Mouse (Mus musculus) kidney, adult 11 months (tissue): Measurements from ENCODE around the gene 4932414N04Rik.
A peak's percentile ranks its signal among the peaks of the same experiment; 100 is the strongest.
"Not testable (repeated sequence)": the region's sequence is repeated elsewhere in the genome, so short reads cannot be mapped to it uniquely, and the experiment has no call there.

ENCODE experiments used
- DNase-seq: peaks from one replicate; pipeline ENCODE4 v3.0.0; 2022

The 4932414N04Rik gene

DNA sequence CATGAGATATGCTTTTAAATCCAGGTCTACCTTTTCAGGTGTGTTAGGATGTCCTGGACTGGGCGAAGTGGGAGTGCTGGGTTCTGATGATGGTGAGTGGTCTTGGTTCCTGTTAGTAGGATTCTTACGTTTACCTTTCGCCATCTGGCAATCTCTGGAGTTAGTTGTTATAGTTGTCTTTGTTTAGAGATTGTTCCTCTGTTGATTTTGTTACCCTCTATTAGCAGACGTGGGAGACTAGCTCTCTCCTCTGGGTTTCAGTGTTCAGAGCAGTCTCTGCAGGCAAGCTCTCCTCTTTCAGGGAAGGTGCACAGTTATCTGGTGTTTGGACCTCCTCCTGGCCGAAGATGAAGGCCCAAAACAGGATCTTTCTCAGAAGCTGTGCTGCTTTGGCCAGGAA, at the start of gene 4932414N04Rik:
TSS of gene 4932414N04Rik (plus strand) at position 301 of the 400 bp plus-strand sequence.
- DNase-seq, result not testable (repeated sequence)

GRCm38 (mm10) chr2:68732216-68732615, 75.9 kb downstream of the 4932414N04Rik start:
- no peak for DNase-seq

DNA sequence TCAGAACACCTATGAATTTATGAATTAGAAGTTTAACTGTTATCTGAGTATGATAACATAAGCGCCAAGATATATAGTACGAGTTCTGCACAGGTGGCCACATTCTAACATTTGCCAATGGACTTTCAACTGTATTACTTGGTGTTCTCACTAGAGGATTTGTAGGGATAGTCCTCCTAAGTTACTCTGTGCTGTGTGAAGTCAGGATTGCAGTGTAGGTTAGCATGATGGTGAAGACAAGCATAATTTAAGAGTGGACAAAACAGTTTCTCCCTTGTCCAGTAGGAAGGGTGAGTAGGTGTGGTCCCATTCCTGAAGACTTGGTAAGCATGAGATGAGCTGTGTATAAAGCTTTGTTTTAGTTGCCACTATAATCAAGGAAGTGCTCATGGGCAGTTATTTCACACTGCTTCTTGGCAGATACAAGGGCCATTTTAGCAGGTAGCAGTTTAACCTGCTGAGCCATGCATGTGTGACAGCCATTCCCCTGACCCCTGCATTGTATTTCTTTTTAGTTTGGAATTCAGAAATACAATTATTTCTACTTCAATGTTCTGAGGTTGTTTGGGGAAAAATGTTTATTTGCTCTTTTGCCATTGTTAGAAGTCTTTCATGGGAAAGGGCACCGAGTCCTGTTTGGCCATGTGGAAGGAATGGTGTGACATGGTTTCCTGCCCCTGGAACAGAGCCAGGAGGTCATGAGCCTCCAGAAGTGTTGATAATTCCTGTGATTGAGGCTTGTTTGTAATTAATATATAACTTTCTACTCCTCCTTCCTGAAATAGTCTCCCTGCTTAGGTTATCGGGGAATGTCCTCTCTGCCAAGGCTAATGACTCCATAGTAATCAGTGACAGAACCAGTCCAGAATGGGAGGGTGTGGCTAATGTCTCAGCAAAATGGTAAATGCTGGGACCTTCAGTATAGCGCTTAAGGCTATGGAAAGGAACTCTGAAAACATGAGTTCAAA, 83.8 kb downstream of the 4932414N04Rik start:
- peak; percentile 68 for DNase-seq

DNA sequence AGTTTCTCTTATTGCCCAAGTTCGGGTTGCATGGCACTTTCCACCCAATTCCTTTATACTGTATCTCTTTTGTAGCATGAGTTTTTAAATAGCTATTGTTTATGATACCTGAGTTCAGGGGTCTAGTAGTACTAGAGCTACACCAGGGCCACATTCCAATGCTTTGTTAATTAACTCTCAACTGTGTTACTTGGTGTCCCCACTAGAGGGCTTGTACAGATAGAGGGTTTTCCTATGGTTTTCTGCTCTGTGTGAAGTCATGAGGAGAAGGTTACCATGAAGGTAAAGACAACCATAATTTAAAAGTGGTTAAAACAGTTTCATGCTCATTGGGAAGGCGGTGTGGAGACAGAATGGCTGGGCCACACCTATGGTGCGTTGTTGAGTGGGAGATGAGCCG, 88.3 kb downstream of the 4932414N04Rik start:
- DNase-seq, result no peak

GRCm38 (mm10) chr2:68756179-68756578, 99.9 kb downstream of the 4932414N04Rik start:
- no peak for DNase-seq

- DNase-seq, result peak; percentile 20
Measured at GRCm38 (mm10) chr2:68756793-68757192, 100.5 kb downstream of the 4932414N04Rik start.

- DNase-seq, result peak; percentile 40
Measured at GRCm38 (mm10) chr2:68765371-68765770, 109.1 kb downstream of the 4932414N04Rik start.

- no peak for DNase-seq
Measured at GRCm38 (mm10) chr2:68767186-68767890, 111.1 kb downstream of the 4932414N04Rik start.

GRCm38 (mm10) chr2:68782268-68783132, 126.2 kb downstream of the 4932414N04Rik start:
- DNase-seq, result peak; percentile 35

GRCm38 (mm10) chr2:68783664-68784063, 127.4 kb downstream of the 4932414N04Rik start:
- DNase-seq, result not testable (repeated sequence)

DNA sequence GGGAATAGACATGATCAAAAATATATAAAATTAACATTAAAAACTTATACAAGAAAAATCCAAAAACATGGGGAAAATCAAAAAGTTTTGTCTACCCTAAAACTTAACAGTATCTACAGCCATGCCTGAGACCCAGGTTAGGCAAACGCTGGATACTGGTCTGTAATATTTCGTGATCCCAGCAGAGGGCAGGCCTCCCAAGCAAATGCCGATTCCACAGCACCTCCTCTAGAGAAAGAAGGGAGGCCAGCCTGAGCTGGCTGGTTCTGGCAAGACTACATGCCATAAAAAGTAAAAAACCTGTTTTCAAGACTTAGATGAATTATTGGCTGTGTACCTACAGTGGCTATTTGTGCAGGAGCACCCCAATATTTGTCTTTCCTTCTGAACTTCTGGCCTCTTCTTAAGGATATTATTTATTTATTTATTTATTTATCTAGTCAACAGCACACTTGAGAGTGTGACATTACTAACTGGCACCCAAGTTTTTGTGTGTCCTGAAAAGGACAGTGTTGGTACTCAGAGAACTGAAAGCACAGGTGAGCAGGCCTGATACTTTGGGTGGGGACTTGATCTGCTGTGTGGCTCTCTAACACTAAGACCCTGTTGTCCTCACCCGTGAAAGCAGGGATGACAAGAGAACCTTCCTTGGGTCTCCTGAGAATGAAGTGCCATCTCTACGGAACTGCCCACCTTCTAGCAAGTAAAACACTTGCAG, 128.6 kb downstream of the 4932414N04Rik start:
- DNase-seq, result peak; percentile 76

- DNase-seq, result no peak
Measured at GRCm38 (mm10) chr2:68787161-68787675, 130.9 kb downstream of the 4932414N04Rik start.

- no peak for DNase-seq
Measured at GRCm38 (mm10) chr2:68792296-68792695, 136.0 kb downstream of the 4932414N04Rik start.

DNA sequence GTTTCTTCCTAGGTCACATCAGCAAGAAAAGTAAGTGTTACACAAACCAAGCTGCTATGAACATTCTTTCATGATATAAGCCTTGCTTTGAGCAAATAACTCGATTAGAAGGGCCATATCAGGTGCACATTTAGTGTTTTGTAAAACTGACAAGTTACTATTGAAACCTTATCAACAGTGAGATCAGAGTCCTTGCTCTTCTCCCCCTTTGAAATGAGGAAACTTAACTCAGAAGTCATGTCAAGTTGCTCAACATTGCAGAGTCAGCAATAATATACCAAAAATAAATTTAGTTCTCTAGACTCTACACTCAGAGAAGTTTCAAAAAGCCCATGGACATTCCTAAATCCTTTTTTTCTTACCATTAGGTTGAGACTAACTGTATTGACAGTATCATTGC, 137.2 kb downstream of the 4932414N04Rik start:
- no peak for DNase-seq

DNA sequence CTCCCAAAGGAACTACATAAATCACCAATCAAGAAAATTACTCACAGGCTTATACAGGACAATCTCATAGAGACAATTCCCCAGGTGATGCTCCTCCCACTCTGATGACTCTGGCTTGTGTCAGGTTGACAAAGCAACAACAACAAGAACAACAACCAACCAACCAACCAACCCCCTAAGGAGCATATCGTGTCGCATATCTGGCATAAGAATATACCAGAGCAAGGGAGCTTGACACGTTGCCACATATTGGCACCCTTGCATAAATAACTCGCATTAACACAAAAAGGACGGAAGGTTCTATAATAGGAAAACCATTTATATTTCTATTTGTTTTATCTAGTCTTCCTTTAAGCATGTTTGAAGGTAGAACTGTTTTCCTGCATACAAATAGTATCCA, 137.9 kb downstream of the 4932414N04Rik start:
- DNase-seq, result no peak

- no peak for DNase-seq
Measured at GRCm38 (mm10) chr2:68794616-68795015, 138.3 kb downstream of the 4932414N04Rik start.

DNA sequence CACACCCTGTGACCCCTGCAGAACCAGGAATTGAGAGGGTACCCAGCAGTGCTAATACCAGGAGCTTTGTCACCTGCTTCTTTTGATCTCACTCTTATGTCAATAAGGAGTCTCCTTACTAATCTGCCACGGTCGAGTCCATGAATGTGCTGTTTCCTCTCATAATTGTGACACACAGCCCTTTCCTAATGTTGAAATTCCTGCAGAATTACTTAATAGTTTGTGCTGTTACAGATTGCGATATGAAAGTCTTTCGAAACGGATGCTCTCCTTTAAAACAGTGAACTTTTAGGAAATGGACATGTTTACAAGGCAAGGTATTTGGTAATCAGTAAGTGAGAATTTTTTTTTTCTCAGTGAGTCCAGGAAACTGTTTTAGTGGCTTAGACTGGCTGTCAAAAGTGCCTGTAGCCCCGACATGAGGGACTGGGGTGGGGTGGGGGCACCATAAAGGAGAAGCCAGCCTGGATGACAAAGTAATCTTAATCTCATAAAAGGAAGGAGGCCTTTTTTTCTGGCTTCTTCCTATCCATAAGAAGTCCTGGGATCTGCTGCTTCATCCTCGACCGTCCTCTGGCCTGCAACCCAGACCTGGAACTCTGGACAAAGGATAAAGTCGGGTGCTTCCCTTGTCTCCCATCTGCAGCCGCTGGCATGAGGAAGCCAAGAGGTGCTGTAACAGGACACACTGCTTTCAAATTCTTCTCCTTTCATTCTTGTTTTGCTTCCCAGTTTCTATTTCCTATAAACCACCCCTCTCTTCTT, 139.9 kb downstream of the 4932414N04Rik start:
- DNase-seq, result no peak

DNA sequence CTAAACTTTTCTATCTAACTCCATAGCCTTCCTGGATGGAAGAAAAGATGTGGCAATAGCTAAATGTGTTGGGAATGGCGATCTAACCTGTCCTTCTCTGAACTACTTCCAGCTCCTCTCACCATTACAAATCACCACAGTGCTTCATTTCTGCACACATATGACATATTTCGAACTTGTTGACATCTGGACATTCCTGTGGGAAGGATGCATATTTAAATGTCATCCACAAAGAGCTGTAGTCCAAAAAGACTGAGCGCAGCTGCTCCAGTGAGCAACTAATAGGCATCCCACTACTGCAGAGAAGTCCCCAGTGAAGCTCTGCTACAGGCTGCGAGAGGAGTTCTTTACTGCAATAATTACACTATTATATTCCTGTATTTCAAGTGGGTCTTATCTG, 140.8 kb downstream of the 4932414N04Rik start:
- no peak for DNase-seq
